Mouse (Mus musculus): ENCODE results near the gene Mrpl1. TPM values are rescaled to one million over a fixed set of nuclear protein-coding genes. Genes with fewer than 3 reads are reported as not detected.

Mrpl1 gene
- polyA plus RNA-seq, 1 experiment: not detected

DNA sequence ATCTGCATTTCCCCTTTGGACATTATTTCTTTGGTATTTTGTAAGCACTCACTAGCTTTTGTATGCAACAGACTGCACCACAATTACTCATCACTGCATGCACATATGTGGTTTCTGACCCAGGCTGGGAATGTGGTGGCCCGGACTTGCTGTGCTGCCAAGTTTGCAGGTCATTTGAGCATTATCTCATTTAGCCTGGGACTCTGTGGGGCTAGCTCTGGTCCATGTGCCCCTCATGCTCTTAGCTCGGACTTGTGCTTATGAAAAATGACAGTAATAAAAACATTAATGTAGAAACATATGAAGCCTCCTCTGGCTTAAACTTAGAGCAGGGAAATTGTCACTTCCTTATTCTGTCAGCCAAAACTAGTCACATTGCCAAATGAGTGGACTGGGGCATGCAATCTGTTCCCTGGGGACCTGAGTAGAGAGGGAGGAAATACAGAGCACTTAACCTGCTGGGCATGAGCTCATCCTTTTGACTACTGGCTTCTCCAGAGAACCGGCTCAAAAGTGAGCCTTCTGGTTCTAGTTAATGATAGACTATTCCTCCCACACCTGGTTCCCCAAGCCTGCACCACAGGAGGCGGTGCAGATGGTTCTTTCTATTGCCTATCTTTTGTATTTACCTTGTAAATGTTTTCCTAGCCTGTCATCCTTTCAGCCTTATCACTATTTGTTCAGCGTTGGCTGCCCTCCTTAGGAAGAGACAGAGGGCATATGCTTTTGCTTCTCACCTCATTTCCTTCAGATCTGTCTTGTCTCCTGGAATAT, 12.7 kb downstream of the Mrpl1 start:
- Histone ChIP-seq H3K4me1 (ENCODE audit: control insufficient read depth, insufficient read depth, low read length) (peaks cover 12% of the 10 kb centered on the region), H3K4me3 (ENCODE audit: insufficient read depth, low read depth, low read length) (no peak overlapping the region), H3K27ac (ENCODE audit: insufficient read depth, low read depth, low read length) (peak overlapping the region; percentile 35; the same call in 1 of the 2 replicates)
- 48% methylated on average over 5 of the region's 5 CpGs for WGBS
- TF ChIP-seq POLR2A (IDR thresholded peaks at IDR 0.05; ENCODE audit: insufficient read depth, low read depth, low read length): no peak
- TF ChIP-seq CTCF (IDR thresholded peaks at IDR 0.05; ENCODE audit: insufficient read depth, low read depth, low read length): no peak

DNA sequence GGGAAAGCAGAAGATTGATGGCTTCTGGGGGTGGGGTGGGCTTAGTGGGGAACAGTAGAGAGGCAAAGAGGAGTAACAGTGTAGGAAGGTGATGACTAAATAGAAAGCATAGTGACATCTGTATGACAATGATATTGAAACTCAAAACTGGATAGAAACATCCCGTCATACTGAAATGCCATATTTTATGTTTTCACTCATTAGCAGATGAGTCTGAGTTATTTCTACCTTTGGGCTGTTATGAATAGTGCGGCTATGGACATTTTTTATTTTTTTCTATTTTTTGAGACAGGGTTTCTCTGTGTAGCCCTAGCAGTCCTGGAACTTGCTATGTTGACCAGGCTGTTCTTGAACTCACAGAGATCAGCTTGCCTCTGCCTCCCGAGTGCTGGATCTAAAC, 13.7 kb downstream of the Mrpl1 start:
- no peak overlapping the region for H3K27ac ChIP-seq (ENCODE audit: insufficient read depth, low read depth, low read length)
- H3K4me1 ChIP-seq (ENCODE audit: control insufficient read depth, insufficient read depth, low read length): peaks cover 12% of the 10 kb centered on the region
- no peak overlapping the region for H3K4me3 ChIP-seq (ENCODE audit: insufficient read depth, low read depth, low read length)
- TF ChIP-seq CTCF (IDR thresholded peaks at IDR 0.05; ENCODE audit: insufficient read depth, low read depth, low read length) (no peak), POLR2A (IDR thresholded peaks at IDR 0.05; ENCODE audit: insufficient read depth, low read depth, low read length) (no peak)
- WGBS: 98% methylated on average over 3 of the region's 3 CpGs

DNA sequence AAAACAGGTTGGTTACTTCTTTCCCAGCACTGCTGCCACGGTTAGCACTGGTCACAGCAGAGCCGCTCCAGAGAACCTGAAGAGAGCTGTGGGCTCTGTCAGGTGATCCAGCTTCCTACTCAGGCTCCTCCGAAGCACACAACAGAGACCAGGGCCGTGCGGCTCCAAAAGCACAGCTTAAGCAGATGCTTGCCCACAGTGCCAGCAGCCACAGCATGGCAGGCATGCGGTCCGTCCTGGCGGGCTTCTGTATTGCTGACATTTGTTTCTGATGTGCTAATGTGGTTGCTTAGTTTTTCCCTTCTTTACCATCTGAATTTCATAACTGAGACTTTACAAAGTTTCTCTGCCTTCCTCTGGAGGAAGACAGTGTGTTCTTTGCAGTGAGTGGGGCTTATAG, 17.2 kb downstream of the Mrpl1 start:
- no peaks in the 10 kb centered on the region for H3K4me1 ChIP-seq (ENCODE audit: control insufficient read depth, insufficient read depth, low read length)
- H3K4me3 ChIP-seq (ENCODE audit: insufficient read depth, low read depth, low read length): no peak overlapping the region
- whole genome bisulfite sequencing: 94% methylated on average over 8 of the region's 8 CpGs
- no peak overlapping the region for H3K27ac ChIP-seq (ENCODE audit: insufficient read depth, low read depth, low read length)
- TF ChIP-seq CTCF (IDR thresholded peaks at IDR 0.05; ENCODE audit: insufficient read depth, low read depth, low read length) (no peak), POLR2A (IDR thresholded peaks at IDR 0.05; ENCODE audit: insufficient read depth, low read depth, low read length) (no peak)

DNA sequence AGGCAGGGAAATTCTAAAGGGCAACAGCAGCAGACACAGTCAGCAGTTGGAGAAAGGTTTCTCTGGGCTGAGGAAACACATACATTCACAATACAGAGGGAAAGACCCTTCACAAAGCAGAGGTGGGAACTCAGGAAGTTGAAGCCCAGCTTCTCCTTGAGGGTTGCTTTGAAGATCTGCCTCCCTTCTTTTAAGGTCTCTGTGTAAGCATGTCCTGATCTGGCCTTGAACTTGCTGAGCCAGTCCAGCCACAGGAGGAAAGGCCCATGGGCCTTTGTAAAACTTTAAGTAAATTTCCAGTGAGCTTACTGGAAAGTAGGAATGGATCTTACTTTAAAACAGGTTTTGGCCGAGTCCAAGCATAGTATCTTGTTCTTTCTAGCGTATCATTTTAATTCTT, 19.7 kb downstream of the Mrpl1 start:
- Histone ChIP-seq H3K27ac (ENCODE audit: insufficient read depth, low read depth, low read length) (no peak overlapping the region), H3K4me3 (ENCODE audit: insufficient read depth, low read depth, low read length) (no peak overlapping the region), H3K4me1 (ENCODE audit: control insufficient read depth, insufficient read depth, low read length) (0 out of 2 replicates have a peak, but pooled peaks cover 2% of the 10 kb centered on the region)
- 93% methylated on average over 2 of the region's 2 CpGs for WGBS
- TF ChIP-seq CTCF (IDR thresholded peaks at IDR 0.05; ENCODE audit: insufficient read depth, low read depth, low read length): no peak
- no peak for TF ChIP-seq POLR2A (IDR thresholded peaks at IDR 0.05; ENCODE audit: insufficient read depth, low read depth, low read length)

DNA sequence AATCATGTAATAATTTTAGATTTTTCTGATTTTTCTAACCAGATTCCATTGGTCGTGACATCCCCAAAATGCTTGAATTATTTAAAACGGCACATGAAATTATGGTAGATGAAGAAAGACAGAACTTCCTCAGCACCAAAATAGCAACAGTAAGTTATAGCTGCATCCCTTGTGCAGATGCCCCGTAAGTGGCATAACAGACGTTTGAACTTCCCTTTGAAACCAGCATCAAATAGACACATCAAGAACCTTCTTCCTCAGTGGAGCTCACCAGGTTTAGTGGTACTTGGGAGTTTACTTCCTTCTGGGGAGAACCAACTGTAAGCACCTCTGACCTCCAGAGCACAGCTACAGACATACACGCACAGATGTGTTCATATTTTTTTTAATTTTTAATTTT, 29.5 kb downstream of the Mrpl1 start:
- WGBS: 95% methylated on average over 5 of the region's 5 CpGs
- TF ChIP-seq POLR2A (IDR thresholded peaks at IDR 0.05; ENCODE audit: insufficient read depth, low read depth, low read length) (no peak), CTCF (IDR thresholded peaks at IDR 0.05; ENCODE audit: insufficient read depth, low read depth, low read length) (no peak)
- H3K4me1 ChIP-seq (ENCODE audit: control insufficient read depth, insufficient read depth, low read length): no peaks in the 10 kb centered on the region

DNA sequence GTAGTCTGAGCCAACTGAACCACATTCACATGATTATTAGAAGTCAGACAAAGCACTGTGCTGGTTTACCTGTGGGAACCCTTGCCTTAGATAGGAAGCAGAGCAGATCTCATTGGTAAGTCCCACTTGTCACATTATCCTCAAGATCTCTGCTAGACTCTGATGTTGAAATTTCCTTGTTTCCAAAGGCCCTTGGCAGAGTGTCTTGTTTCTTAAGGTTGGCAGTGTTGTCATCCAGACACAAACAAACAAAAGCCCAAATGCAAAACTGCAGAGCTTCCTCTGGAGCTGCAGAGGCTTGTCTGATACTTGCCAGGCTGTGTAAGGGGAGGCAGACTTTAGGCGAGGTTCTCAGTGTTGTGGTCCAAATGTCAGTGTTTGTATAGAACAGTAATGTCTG, 31.6 kb downstream of the Mrpl1 start:
- WGBS: 80% methylated on average over 1 of the region's 1 CpGs
- Histone ChIP-seq H3K27ac (ENCODE audit: insufficient read depth, low read depth, low read length) (no peak overlapping the region), H3K4me1 (ENCODE audit: control insufficient read depth, insufficient read depth, low read length) (no peaks in the 10 kb centered on the region), H3K4me3 (ENCODE audit: insufficient read depth, low read depth, low read length) (no peak overlapping the region)
- TF ChIP-seq CTCF (IDR thresholded peaks at IDR 0.05; ENCODE audit: insufficient read depth, low read depth, low read length) (no peak), POLR2A (IDR thresholded peaks at IDR 0.05; ENCODE audit: insufficient read depth, low read depth, low read length) (no peak)

More for the DNA sequence above, 29.5 kb downstream of the Mrpl1 start:
- no peak overlapping the region for H3K4me3 ChIP-seq (ENCODE audit: insufficient read depth, low read depth, low read length)
- no peak overlapping the region for H3K27ac ChIP-seq (ENCODE audit: insufficient read depth, low read depth, low read length)

DNA sequence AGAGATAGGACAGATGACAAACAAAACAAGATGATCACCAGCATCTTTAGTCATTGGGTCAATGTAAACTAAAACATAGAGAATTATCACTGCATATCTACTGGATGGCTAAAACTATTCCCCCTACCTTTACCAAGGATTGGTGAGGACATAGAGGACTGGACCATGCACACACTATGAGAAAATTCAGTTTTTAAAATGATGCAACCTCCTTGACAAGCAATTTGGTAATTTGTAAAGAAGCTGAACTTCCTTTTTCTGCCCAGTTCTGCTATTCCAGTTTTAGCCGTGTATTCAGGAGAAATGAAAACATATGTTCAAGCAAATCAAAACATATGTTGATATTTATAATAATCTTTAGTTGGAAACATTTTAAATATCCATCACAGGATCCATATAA, 35.2 kb downstream of the Mrpl1 start:
- H3K4me3 ChIP-seq (ENCODE audit: insufficient read depth, low read depth, low read length): no peak overlapping the region
- no peak overlapping the region for H3K27ac ChIP-seq (ENCODE audit: insufficient read depth, low read depth, low read length)
- no peaks in the 10 kb centered on the region for H3K4me1 ChIP-seq (ENCODE audit: control insufficient read depth, insufficient read depth, low read length)
- TF ChIP-seq POLR2A (IDR thresholded peaks at IDR 0.05; ENCODE audit: insufficient read depth, low read depth, low read length) (no peak), CTCF (IDR thresholded peaks at IDR 0.05; ENCODE audit: insufficient read depth, low read depth, low read length) (no peak)
- WGBS: 86% methylated on average over 1 of the region's 1 CpGs

DNA sequence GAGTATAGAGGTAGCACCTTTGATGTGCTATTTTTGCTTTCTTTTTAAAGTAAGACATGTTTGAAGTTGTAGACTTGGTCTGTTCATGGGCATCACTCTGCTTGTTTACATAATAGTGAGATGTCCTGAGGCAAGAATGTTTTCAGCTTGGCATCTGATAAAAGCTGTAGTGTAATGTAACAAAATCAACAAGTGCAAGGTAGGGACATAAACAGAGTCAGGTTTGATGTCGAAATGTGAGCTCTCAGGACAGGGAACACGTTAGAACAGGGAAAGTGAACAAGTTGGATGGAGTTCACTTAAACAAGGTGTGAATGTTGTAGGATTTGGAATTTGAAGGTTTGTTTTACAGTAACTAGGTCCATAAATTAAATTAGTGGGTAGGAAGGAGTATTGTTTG, 44.7 kb downstream of the Mrpl1 start:
- no peak for TF ChIP-seq POLR2A (IDR thresholded peaks at IDR 0.05; ENCODE audit: insufficient read depth, low read depth, low read length)
- TF ChIP-seq CTCF (IDR thresholded peaks at IDR 0.05; ENCODE audit: insufficient read depth, low read depth, low read length): no peak
- Histone ChIP-seq H3K4me1 (ENCODE audit: control insufficient read depth, insufficient read depth, low read length) (no peaks in the 10 kb centered on the region), H3K27ac (ENCODE audit: insufficient read depth, low read depth, low read length) (no peak overlapping the region), H3K4me3 (ENCODE audit: insufficient read depth, low read depth, low read length) (no peak overlapping the region)
- WGBS: 84% methylated on average over 2 of the region's 2 CpGs

DNA sequence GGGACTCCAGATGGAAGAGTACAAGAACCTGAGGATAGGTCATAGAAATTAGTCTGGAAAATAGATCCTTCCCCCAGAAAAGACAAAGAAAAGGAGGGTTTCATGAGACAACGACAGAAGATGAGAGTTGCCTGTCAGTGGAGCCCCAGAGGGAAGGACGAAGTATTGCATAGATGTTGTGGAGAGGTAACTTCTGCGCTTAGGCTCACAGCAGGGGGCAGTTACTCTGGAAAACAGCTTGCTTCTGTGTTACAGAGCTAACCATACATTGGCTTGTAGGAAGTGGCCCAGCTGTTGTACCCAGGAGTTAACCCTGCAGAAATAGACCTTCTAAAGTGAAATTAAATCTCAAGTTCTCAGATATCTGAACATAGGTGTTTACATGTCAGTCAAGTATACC, 45.9 kb downstream of the Mrpl1 start:
- no peak overlapping the region for H3K4me3 ChIP-seq (ENCODE audit: insufficient read depth, low read depth, low read length)
- H3K4me1 ChIP-seq (ENCODE audit: control insufficient read depth, insufficient read depth, low read length): no peaks in the 10 kb centered on the region
- H3K27ac ChIP-seq (ENCODE audit: insufficient read depth, low read depth, low read length): no peak overlapping the region
- TF ChIP-seq CTCF (IDR thresholded peaks at IDR 0.05; ENCODE audit: insufficient read depth, low read depth, low read length) (no peak), POLR2A (IDR thresholded peaks at IDR 0.05; ENCODE audit: insufficient read depth, low read depth, low read length) (no peak)
- 66% methylated on average over 3 of the region's 3 CpGs for WGBS

Data from olfactory bulb, adult 2 months (tissue).